Mouse (Mus musculus) limb, embryonic 15.5 days (tissue): Measurements from ENCODE around the gene Rbck1. TPM values are rescaled to one million over a fixed set of nuclear protein-coding genes. Genes with fewer than 3 reads are reported as not detected.

Experiments used
- ATAC-seq: fragments of 200-750 bp; cut with Nextera tagmentation; 2 replicates; pipeline ENCODE4 v1.8.0; 2017; ENCODE audit warnings: low read depth, moderate TSS enrichment; ENCODE audit not compliant: insufficient number of reproducible peaks, low FRiP score, low TSS enrichment
- H3K27ac ChIP-seq: fragments of 300-500 bp; sonication (generic); 2 replicates; pipeline ENCODE4 v1.5.1; 2015; ENCODE audit warnings: moderate library complexity, mild to moderate bottlenecking, inconsistent platforms
- H3K27me3 ChIP-seq: fragments of 300-500 bp; sonication (generic); 2 replicates; pipeline ENCODE4 v1.6.1; 2015; ENCODE audit warnings: inconsistent platforms
- H3K36me3 ChIP-seq: fragments of 300-500 bp; sonication (generic); 2 replicates; pipeline ENCODE4 v1.6.1; 2015; ENCODE audit warnings: inconsistent platforms
- H3K4me1 ChIP-seq: fragments of 300-500 bp; sonication (generic); 2 replicates; pipeline ENCODE4 v1.6.1; 2015; ENCODE audit warnings: inconsistent platforms
- H3K4me2 ChIP-seq: fragments of 300-500 bp; sonication (generic); 2 replicates; pipeline ENCODE4 v1.6.1; 2015; ENCODE audit warnings: mild to moderate bottlenecking, inconsistent platforms
- H3K4me3 ChIP-seq: fragments of 300-500 bp; sonication (generic); 2 replicates; pipeline ENCODE4 v1.5.1; 2015; ENCODE audit warnings: mild to moderate bottlenecking, inconsistent platforms
- H3K9ac ChIP-seq: fragments of 300-500 bp; sonication (generic); 2 replicates; pipeline ENCODE4 v1.6.1; 2015; ENCODE audit warnings: inconsistent platforms
- H3K9me3 ChIP-seq: fragments of 300-500 bp; sonication (generic); 2 replicates; pipeline ENCODE4 v1.6.1; 2016; ENCODE audit warnings: inconsistent platforms
- WGBS: fragments of 180-500 bp; shearing (Covaris S2); methylation state at CpG from one replicate; pipeline ENCODE4 v1.1.7; 2015; 5-methylcytosine and 5-hydroxymethylcytosine counted together
- polyA plus RNA-seq: library from polyadenylated mRNA; unstranded; fragments of >200 nt; fragmentation: Nextera tagmentation; extraction: Ambion mirVana; gene quantifications from 2 replicates; pipeline ENCODE4 v1.2.1, GENCODE M21; 2015

Rbck1 gene
- polyA plus RNA-seq, 1 experiment from 2014 or later, result 86.3 TPM

DNA sequence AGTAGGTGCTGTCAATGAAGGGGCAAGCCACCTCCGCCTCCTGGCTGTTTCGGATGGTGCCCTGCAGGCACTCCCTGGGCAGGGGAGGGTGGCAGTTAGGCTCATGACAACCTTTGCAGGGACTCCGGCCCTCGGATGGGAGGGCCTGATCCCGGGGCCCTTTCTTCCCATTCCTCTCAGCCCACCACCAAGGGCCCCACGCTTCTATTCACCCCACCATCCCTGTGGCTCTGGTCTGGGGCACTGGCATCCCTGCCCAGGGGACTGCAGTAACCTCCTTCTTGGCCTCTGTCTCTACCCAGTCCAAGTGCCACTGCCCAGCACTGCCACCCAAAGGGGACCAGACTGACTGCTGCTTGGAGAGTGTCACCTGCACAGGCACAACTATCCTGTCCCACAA is 10.3 kb downstream of the Rbck1 start:
- ATAC-seq, result no peak
- 96% methylated on average over 6 of the region's 6 CpGs for WGBS
- Histone ChIP-seq H3K9ac (no peak overlapping the region), H3K4me3 (no peak overlapping the region), H3K36me3 (peaks cover 97% of the 10 kb centered on the region), H3K27ac (no peak overlapping the region; the same call in 1 of the 2 replicates), H3K4me2 (no peak overlapping the region), H3K27me3 (no peaks in the 10 kb centered on the region), H3K4me1 (no peaks in the 10 kb centered on the region), H3K9me3 (no peaks in the 10 kb centered on the region)

DNA sequence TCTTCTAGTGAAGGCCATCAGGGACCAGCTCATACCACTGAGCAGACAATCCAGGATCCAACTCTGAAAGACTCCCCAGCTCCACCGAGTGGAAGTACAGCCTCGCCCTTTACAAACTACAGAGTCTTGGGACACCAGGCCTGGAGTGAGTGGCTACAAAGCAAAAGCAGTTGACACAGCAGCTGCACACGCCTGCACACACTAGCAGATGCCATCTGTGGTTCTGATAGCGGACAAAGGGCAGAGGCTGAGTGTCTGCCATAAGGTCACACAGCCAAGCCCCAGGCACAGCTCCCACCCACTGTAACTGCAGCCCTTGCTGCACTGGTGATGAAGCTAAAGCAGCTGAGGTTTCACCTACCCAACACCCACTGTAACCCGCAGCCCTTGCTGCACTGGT is 10.9 kb downstream of the Rbck1 start:
- Histone ChIP-seq H3K36me3 (peaks cover 97% of the 10 kb centered on the region), H3K9ac (no peak overlapping the region), H3K4me2 (no peak overlapping the region), H3K9me3 (no peaks in the 10 kb centered on the region), H3K27ac (no peak overlapping the region), H3K4me3 (no peak overlapping the region), H3K4me1 (no peaks in the 10 kb centered on the region), H3K27me3 (no peaks in the 10 kb centered on the region)
- WGBS, result 82% methylated on average over 5 of the region's 5 CpGs
- ATAC-seq, result peak; percentile 22; the same call in 1 of the 2 replicates

DNA sequence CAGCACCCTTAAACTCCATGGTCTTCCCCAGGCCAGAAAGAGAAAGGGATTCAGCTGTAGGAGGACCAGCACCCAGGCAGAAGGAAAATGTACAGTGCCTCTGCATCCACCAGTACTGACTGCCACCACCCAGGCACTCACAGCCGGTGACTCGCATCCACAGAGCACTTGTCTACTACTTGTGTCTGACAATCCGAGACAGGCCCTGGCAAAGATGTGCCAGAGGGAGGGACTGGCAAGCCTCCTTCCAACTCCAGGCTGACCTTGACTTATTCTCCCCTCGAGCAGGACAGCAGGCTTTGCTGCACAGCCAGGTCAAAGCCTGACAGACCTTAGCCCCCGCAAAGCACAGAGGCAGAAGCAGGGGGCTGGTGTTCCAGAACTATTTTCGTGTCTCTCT is 15.4 kb downstream of the Rbck1 start:
- ATAC-seq, result no peak
- H3K4me1 ChIP-seq, result 0 out of 2 replicates have a peak, but pooled peaks cover 5% of the 10 kb centered on the region
- H3K4me2 ChIP-seq, result no peak overlapping the region
- H3K9ac ChIP-seq, result no peak overlapping the region
- no peaks in the 10 kb centered on the region for H3K9me3 ChIP-seq
- H3K4me3 ChIP-seq, result no peak overlapping the region
- H3K27me3 ChIP-seq, result no peaks in the 10 kb centered on the region
- H3K27ac ChIP-seq, result no peak overlapping the region
- H3K36me3 ChIP-seq, result peaks cover 96% of the 10 kb centered on the region
- 85% methylated on average over 6 of the region's 6 CpGs for WGBS

DNA sequence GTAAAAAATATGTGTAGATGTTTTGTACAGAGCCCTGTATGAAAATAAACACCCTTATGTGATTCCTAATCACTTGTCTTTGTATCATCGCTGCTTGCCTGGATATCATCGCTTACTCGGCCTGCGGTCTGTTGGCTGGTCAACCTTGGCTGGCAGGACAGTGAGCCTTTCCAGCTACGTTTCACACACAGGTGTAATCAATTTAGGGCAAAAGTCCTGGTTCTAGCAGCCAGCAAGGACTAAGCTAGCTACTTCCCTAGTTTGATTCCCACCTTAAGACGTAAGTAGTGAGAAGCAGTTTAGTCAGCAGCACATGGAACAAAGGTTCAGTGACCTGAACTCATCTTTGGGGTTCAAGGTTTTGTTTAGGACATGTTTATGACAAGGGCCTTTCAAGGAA is 18.5 kb downstream of the Rbck1 start:
- 80% methylated on average over 6 of the region's 6 CpGs for WGBS
- no peaks in the 10 kb centered on the region for H3K27me3 ChIP-seq
- 0 out of 2 replicates have a peak, but pooled peaks cover 5% of the 10 kb centered on the region for H3K4me1 ChIP-seq
- peaks cover 98% of the 10 kb centered on the region for H3K36me3 ChIP-seq
- no peaks in the 10 kb centered on the region for H3K9me3 ChIP-seq
- no peak overlapping the region for H3K27ac ChIP-seq
- no peak overlapping the region for H3K4me3 ChIP-seq
- H3K4me2 ChIP-seq, result no peak overlapping the region
- H3K9ac ChIP-seq, result no peak overlapping the region
- no peak for ATAC-seq

DNA sequence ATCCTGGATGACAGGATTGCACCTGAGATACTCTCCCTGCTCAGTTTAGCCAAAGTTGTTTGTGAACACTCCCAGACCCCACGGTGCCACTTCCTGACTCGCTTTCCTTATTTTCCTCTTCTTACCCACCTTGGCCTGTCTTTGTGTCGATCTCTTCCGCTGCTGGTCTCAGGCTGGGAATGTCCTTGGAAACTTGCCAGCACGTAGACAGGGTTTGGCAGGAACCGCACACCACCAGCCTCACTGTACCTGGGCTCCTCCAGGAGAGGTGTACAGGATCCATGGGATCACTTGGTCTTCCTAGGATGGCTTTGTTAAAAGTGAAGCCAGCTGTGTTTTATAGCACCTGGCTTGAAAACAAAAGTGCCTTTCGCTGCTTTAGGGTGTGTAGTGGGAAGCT is 19.5 kb downstream of the Rbck1 start:
- no peak overlapping the region for H3K9ac ChIP-seq
- peaks cover 98% of the 10 kb centered on the region for H3K36me3 ChIP-seq
- no peaks in the 10 kb centered on the region for H3K27me3 ChIP-seq
- 0 out of 2 replicates have a peak, but pooled peaks cover 5% of the 10 kb centered on the region for H3K4me1 ChIP-seq
- no peak overlapping the region for H3K4me2 ChIP-seq
- no peaks in the 10 kb centered on the region for H3K9me3 ChIP-seq
- 0 out of 2 replicates have a peak overlapping the region, but pooled peaks have one; percentile 22 for H3K27ac ChIP-seq
- WGBS, result 60% methylated on average over 7 of the region's 7 CpGs
- no peak overlapping the region for H3K4me3 ChIP-seq
- ATAC-seq, result no peak

DNA sequence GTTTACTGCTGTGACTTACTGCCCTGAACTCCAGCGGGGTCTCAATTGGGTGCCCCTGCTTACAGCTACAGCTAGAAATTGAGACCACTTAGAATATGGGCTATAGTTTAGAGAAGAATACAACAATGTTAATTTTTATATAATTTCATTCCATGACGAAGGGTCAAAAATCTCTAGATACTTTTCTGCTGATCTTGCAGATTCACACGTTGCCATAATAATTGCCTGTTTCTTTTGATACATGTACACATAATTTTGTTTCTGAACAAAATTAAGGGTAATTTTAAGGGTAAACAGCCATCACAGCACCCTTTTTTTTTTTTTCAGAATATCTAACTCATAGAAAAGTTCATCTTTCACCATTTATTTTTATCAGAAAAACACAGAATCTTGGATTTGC is 25.3 kb downstream of the Rbck1 start:
- Histone ChIP-seq H3K4me3 (no peak overlapping the region), H3K36me3 (peaks cover 96% of the 10 kb centered on the region), H3K27ac (no peak overlapping the region), H3K9me3 (no peaks in the 10 kb centered on the region), H3K4me1 (no peaks in the 10 kb centered on the region), H3K4me2 (no peak overlapping the region), H3K9ac (no peak overlapping the region), H3K27me3 (no peaks in the 10 kb centered on the region)
- no peak for ATAC-seq
- WGBS, result 89% methylated on average over 3 of the region's 3 CpGs

DNA sequence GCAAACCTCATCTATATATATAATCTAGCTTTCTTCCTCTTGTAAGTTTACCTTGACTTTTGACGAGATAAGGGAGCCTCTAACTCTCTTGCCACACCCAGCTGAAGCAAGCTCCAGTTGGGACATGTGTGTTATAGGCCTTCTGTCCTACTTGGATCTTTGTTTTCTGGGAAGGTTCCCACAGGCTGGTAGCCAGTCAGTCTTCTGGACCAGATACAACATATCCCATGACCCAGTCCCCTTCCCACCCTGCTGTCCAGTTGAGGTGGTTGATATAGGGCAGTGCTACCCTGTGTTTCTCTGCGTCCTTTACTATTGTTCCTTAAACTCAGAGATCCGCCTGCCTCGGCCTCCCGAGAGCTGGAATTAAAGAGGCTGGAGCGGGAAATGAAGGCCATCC is 27.0 kb downstream of the Rbck1 start:
- no peaks in the 10 kb centered on the region for H3K4me1 ChIP-seq
- H3K9ac ChIP-seq, result no peak overlapping the region
- H3K36me3 ChIP-seq, result peaks cover 85% of the 10 kb centered on the region
- H3K4me2 ChIP-seq, result no peak overlapping the region
- no peak overlapping the region for H3K27ac ChIP-seq
- 94% methylated on average over 6 of the region's 6 CpGs for WGBS
- ATAC-seq, result no peak
- H3K9me3 ChIP-seq, result no peaks in the 10 kb centered on the region
- H3K27me3 ChIP-seq, result no peaks in the 10 kb centered on the region
- no peak overlapping the region for H3K4me3 ChIP-seq

DNA sequence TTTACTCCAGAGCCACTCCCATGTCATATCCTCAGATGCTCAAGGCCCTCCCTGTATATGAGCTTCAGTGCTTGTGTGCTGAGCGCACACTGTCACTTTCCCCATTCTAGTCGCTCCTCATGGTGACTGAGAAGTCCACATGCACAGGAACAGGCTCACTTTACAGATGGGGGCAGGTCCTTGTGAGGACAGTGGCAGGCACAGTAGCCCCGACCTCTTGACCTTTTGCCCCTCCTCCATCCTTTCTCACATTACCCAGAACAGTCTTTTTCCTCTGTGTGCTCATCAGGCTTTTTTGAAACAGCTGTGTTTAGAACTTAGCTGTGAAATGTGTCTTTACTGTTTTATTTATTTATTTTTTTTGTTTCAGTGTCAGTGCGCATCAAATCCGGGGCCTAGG is 28.7 kb downstream of the Rbck1 start:
- Histone ChIP-seq H3K4me2 (no peak overlapping the region), H3K27me3 (no peaks in the 10 kb centered on the region), H3K27ac (no peak overlapping the region), H3K36me3 (peaks cover 68% of the 10 kb centered on the region), H3K4me3 (no peak overlapping the region), H3K9me3 (no peaks in the 10 kb centered on the region), H3K9ac (no peak overlapping the region), H3K4me1 (no peaks in the 10 kb centered on the region)
- 59% methylated on average over 5 of the region's 5 CpGs for WGBS
- no peak for ATAC-seq

DNA sequence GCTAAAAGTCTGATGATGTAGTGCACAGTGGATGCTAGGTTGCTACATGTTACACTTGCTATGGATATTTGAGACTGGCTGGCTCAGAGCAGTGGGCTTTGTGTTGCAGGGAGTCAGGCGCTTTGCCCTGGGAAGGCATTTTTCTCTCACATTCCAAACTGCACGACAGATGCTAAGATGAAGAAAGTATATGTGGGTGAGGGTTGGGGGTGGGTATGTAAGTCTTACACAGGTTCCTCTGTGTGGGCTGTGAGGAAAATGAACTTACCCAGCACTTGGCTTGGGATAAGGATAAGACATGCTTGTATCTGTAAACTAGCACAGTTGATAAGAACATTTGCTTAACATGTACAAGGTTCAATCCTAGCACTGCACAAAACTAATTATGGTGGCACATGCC is 29.6 kb downstream of the Rbck1 start:
- no peaks in the 10 kb centered on the region for H3K27me3 ChIP-seq
- H3K9me3 ChIP-seq, result no peaks in the 10 kb centered on the region
- H3K9ac ChIP-seq, result no peak overlapping the region
- no peaks in the 10 kb centered on the region for H3K4me1 ChIP-seq
- ATAC-seq, result no peak
- 71% methylated on average over 2 of the region's 2 CpGs for WGBS
- H3K4me2 ChIP-seq, result no peak overlapping the region
- H3K36me3 ChIP-seq, result peaks cover 63% of the 10 kb centered on the region
- no peak overlapping the region for H3K27ac ChIP-seq
- no peak overlapping the region for H3K4me3 ChIP-seq

DNA sequence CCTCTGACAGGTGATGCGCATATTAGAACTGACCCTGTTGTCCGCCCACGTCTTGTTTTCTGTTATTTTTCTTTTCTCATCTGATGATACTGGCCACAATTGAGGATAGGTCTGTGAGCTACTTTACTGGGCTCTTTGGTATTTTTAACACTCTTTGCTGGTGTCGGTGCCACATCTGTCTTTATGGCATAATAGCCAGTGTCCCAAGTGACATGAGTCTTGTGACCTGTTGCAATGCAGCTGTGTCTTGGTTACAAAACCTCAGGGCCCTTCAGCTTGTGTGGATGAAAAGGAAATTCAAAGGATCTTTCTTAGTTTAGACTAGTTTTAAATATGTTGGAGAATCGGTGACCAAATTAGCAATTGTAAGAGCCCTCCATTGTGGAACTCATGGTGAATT is 37.9 kb downstream of the Rbck1 start:
- WGBS, result 33% methylated on average over 5 of the region's 5 CpGs
- Histone ChIP-seq H3K4me1 (peaks cover 21% of the 10 kb centered on the region), H3K9me3 (no peaks in the 10 kb centered on the region), H3K27me3 (no peaks in the 10 kb centered on the region), H3K4me2 (peak overlapping the region; percentile 55), H3K27ac (no peak overlapping the region), H3K4me3 (peak overlapping the region; percentile 86), H3K36me3 (peaks cover 5% of the 10 kb centered on the region), H3K9ac (peak overlapping the region; percentile 95)
- no peak for ATAC-seq

DNA sequence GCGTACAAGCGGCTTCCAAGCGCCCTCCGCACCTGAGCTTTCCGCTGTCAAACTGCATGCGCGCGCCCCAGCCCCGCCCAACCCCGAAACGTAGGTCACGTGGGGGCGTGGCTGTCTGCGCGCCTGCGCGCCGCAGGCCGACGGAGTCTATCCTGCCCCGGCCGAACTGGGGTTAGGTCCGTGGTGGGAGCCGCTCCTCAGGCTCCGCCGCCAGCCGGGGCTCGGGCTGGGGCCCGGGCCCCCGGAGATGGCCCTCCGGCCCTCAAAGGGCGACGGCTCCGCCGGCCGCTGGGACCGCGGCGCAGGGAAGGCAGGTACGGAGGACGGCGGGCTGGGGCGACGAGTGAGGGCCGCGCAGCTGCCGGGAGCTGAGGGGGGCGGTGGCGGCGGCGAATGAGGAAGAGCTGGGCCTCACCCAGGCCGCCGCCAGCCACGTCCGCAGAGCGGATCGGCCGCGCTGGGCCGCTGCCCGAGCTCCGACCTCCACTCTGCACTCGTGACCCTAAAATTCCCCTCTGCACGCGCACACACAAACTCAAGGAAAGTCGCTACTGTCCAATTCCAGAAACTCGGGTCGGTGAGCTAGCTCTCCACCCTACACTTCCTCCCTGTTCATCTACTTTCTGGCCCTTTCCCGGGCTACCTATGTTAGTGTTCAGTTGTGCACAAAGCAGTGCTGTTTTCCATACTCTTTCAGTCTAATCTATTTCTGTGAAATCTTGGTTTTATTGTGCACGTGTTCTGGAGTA is 38.6 kb downstream of the Rbck1 start, which contains the start of gene Tbc1d20:
TSS of gene Tbc1d20 (plus strand) at position 102 of the 749 bp plus-strand sequence.
- Histone ChIP-seq H3K4me2 (peak within 1 kb of the TSS; percentile 55), H3K9me3 (no peaks in the 10 kb centered on the region), H3K9ac (peak within 1 kb of the TSS; percentile 95), H3K4me3 (peak within 1 kb of the TSS; percentile 86), H3K4me1 (peaks cover 21% of the 10 kb centered on the region), H3K27me3 (no peaks in the 10 kb centered on the region), H3K27ac (peak within 1 kb of the TSS; percentile 90), H3K36me3 (peaks cover 5% of the 10 kb centered on the region)
- peak; percentile 94 for ATAC-seq
- under 1% methylated on average over 66 of the region's 70 CpGs for WGBS

DNA sequence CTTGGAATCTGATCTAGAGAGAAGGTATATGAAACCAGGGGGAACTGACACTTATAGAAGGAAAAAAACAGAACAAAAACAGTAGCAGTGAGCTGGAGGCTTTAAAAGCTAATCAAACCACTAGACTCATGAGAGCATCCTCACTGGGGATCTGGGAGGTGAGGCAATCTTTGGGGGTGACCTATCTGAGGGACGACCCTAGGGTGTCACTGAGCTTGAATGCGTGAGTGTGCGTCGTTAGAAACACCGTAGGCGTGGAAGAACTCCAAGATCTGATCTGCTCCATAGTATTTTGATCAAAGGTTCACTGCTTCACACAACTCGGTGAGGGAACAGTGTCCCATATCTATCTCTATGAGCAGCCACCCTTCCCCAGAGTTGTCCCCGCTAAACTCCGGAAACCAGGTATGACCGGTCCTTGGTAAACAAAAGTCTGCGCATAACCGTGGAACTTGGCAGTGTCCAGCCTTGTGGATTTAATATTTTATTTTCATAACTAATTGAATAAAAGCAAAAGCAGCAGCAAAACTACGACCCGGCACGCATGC is 39.2 kb downstream of the Rbck1 start:
- Histone ChIP-seq H3K27ac (no peak overlapping the region), H3K9ac (peak overlapping the region; percentile 95), H3K9me3 (no peaks in the 10 kb centered on the region), H3K4me3 (peak overlapping the region; percentile 86), H3K27me3 (no peaks in the 10 kb centered on the region), H3K36me3 (no peaks in the 10 kb centered on the region), H3K4me2 (peak overlapping the region; percentile 55), H3K4me1 (peaks cover 21% of the 10 kb centered on the region)
- WGBS, result under 1% methylated on average over 15 of the region's 15 CpGs
- peak; percentile 36; the same call in 1 of the 2 replicates for ATAC-seq
